In the genomic region with DNA sequence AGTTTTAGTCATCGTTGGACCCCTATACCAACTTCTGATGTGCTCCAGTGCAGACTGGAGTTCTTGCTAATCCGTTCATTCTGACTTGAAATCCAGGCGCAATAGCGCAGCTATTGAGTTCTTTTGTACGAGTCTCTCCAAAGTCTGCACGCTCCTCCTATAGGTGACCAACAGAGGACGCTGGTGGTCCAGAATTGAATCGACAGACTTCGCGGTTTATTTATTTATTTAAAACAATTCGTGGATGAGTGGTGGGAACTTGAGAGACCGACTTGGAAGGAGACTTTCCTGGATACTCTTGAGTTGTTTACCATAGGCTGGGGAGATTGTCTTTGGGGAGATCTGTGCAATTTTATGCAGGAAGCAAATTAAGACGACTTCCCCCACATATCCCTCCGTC, we compare ENCODE assay signal across 8 mouse cellular contexts. TPM values are rescaled to one million over a fixed set of nuclear protein-coding genes. Genes with fewer than 3 reads are reported as not detected.
DNase-seq lines count a peak whose midpoint lies in the region; ATAC-seq lines count a peak whose summit lies in the region.

No protein-coding gene starts in this region.

- intact Hi-C loops in heart, postnatal 10 days (cut with DNase I) = loop anchor here (1.0 to 10.0 kb wide), 6 partner anchors 123 to 1310 kb away; no protein-coding TSS in a partner anchor

- no peak for ATAC-seq in forebrain, embryonic 12.5 days (ENCODE audit: low FRiP score)

- no peak overlapping the region for H3K9ac ChIP-seq in forebrain, embryonic 12.5 days

- no peaks in the 10 kb centered on the region for H3K36me3 ChIP-seq in forebrain, embryonic 12.5 days (replicated peaks)

- H3K27me3 ChIP-seq in forebrain, embryonic 12.5 days = peaks cover 43% of the 10 kb centered on the region

- H3K9me3 ChIP-seq in forebrain, embryonic 12.5 days = no peaks in the 10 kb centered on the region

- DNase-seq in layer of hippocampus, adult 11-12 months (ENCODE audit: low spot score) = peak; percentile 70
- no peak for DNase-seq in layer of hippocampus, adult 9-10 months (ENCODE audit: low spot score)
- peak; percentile 68 to 71 for DNase-seq in heart, postnatal 10 days
- DNase-seq in layer of hippocampus, adult 18-20 months (ENCODE audit: low spot score in 2 of 2) = peak; percentile 51 to 84
- peak; percentile 53 for DNase-seq in lung, postnatal 14 days
- peak; percentile 26 for DNase-seq in skeletal muscle tissue, adult 2 months (ENCODE audit: low read depth, low spot score)
- DNase-seq in spleen, postnatal 14 days (ENCODE audit: low spot score in 2 of 2) = no peak

- peak overlapping the region; percentile 68 for H3K4me3 ChIP-seq in forebrain, embryonic 12.5 days (replicated peaks)

- H3K4me2 ChIP-seq in forebrain, embryonic 12.5 days = peak overlapping the region; percentile 90

- H3K27ac ChIP-seq in forebrain, embryonic 12.5 days = no peak overlapping the region

- 9% methylated on average over 14 of the region's 14 CpGs for WGBS in forebrain, embryonic 12.5 days

- H3K4me1 ChIP-seq in forebrain, embryonic 12.5 days = peaks cover 28% of the 10 kb centered on the region

RNA-seq across cellular contexts. Expression of gene Igfbp3, which starts 1.0 kb away (rescaled TPM):
- polyA plus RNA-seq in forebrain, embryonic 12.5 days (2016; fragmentation: Nextera tagmentation; extraction: Ambion mirVana) = 14.2 and 14.7 TPM in 2 replicates
- total RNA-seq in heart, postnatal 10 days (2021) = 10 to 100 TPM; 23.2 to 24.7 TPM
- total RNA-seq in layer of hippocampus, adult 18-20 months (2021) = 10 to 100 TPM; 12.6 to 13.3 TPM

RNA-seq across cellular contexts. Expression of gene Igfbp1, which starts 17.2 kb away (rescaled TPM):
- polyA plus RNA-seq in forebrain, embryonic 12.5 days (2016; fragmentation: Nextera tagmentation; extraction: Ambion mirVana) = not detected in 2 replicates
- total RNA-seq in heart, postnatal 10 days (2021) = not detected
- total RNA-seq in layer of hippocampus, adult 18-20 months (2021) = not detected

RNA-seq across cellular contexts. Expression of gene Gm11985, which starts 26.4 kb away (rescaled TPM):
- not detected in 2 replicates for polyA plus RNA-seq in forebrain, embryonic 12.5 days (2016; fragmentation: Nextera tagmentation; extraction: Ambion mirVana)
- total RNA-seq in heart, postnatal 10 days (2021) = not detected
- not detected for total RNA-seq in layer of hippocampus, adult 18-20 months (2021)

Comparison
In these comparisons a context has a peak if more than half of its experiments do, and no peak if none do; other contexts are left out.
1. DNase-seq: peak in layer of hippocampus, adult 11-12 months (single experiment), heart, postnatal 10 days (2 of 2), layer of hippocampus, adult 18-20 months (2 of 2), lung, postnatal 14 days (single experiment) and skeletal muscle tissue, adult 2 months (single experiment); none in layer of hippocampus, adult 9-10 months (single experiment) and spleen, postnatal 14 days (0 of 2).